Mouse (Mus musculus): Measurements from ENCODE around the gene Hhat. TPM values are rescaled to one million over a fixed set of nuclear protein-coding genes. Genes with fewer than 3 reads are reported as not detected.

Hhat gene
- polyA plus RNA-seq, 1 experiment from 2014 or later = 6.5 TPM

- Histone ChIP-seq H3K36me3 (no peaks in the 10 kb centered on the region), H3K4me1 (no peaks in the 10 kb centered on the region), H3K27ac (replicated peaks) (no peak overlapping the region), H3K9ac (replicated peaks) (no peak overlapping the region), H3K4me3 (no peak overlapping the region), H3K9me3 (no peaks in the 10 kb centered on the region), H3K27me3 (no peaks in the 10 kb centered on the region), H3K4me2 (replicated peaks) (no peak overlapping the region)
- ATAC-seq (ENCODE audit: low FRiP score, low read depth) = no peak
- WGBS = 42% methylated on average over 5 of the region's 5 CpGs
These were observed 48.9 kb downstream of the Hhat start for GRCm38 (mm10) chr1:192722147-192722546.

GRCm38 (mm10) chr1:192720156-192720555 is 50.9 kb downstream of the Hhat start:
- H3K27ac ChIP-seq (replicated peaks) = no peak overlapping the region
- no peaks in the 10 kb centered on the region for H3K36me3 ChIP-seq
- 79% methylated on average over 10 of the region's 10 CpGs for WGBS
- no peak overlapping the region for H3K4me2 ChIP-seq (replicated peaks)
- no peaks in the 10 kb centered on the region for H3K4me1 ChIP-seq
- ATAC-seq (ENCODE audit: low FRiP score, low read depth) = no peak
- no peak overlapping the region for H3K9ac ChIP-seq (replicated peaks)
- no peaks in the 10 kb centered on the region for H3K27me3 ChIP-seq
- no peaks in the 10 kb centered on the region for H3K9me3 ChIP-seq
- H3K4me3 ChIP-seq = no peak overlapping the region

GRCm38 (mm10) chr1:192711779-192712348 is 59.2 kb downstream of the Hhat start:
- Histone ChIP-seq H3K36me3 (no peaks in the 10 kb centered on the region), H3K27me3 (no peaks in the 10 kb centered on the region)

GRCm38 (mm10) chr1:192700339-192701073 is 70.5 kb downstream of the Hhat start:
- no peaks in the 10 kb centered on the region for H3K4me1 ChIP-seq
- no peak overlapping the region for H3K4me3 ChIP-seq
- no peak for ATAC-seq (ENCODE audit: low FRiP score, low read depth)
- no peaks in the 10 kb centered on the region for H3K27me3 ChIP-seq
- H3K36me3 ChIP-seq = no peaks in the 10 kb centered on the region
- H3K27ac ChIP-seq (replicated peaks) = no peak overlapping the region
- WGBS = 88% methylated on average over 8 of the region's 8 CpGs
- H3K9ac ChIP-seq (replicated peaks) = no peak overlapping the region
- H3K4me2 ChIP-seq (replicated peaks) = no peak overlapping the region
- peaks cover 6% of the 10 kb centered on the region; the same call in 1 of the 2 replicates for H3K9me3 ChIP-seq

More at GRCm38 (mm10) chr1:192711779-192712348, 59.2 kb downstream of the Hhat start:
- Histone ChIP-seq H3K27ac (replicated peaks) (no peak overlapping the region), H3K9ac (replicated peaks) (no peak overlapping the region), H3K4me2 (replicated peaks) (no peak overlapping the region), H3K9me3 (no peaks in the 10 kb centered on the region), H3K4me1 (no peaks in the 10 kb centered on the region), H3K4me3 (no peak overlapping the region)
- ATAC-seq (ENCODE audit: low FRiP score, low read depth) = no peak
- 29% methylated on average over 3 of the region's 3 CpGs for WGBS

GRCm38 (mm10) chr1:192699101-192699500 is 71.9 kb downstream of the Hhat start:
- Histone ChIP-seq H3K36me3 (no peaks in the 10 kb centered on the region), H3K27me3 (no peaks in the 10 kb centered on the region), H3K9me3 (peaks cover 2% of the 10 kb centered on the region; the same call in 1 of the 2 replicates), H3K4me3 (no peak overlapping the region), H3K4me1 (no peaks in the 10 kb centered on the region), H3K4me2 (replicated peaks) (no peak overlapping the region), H3K27ac (replicated peaks) (no peak overlapping the region), H3K9ac (replicated peaks) (no peak overlapping the region)
- no peak for ATAC-seq (ENCODE audit: low FRiP score, low read depth)

- Histone ChIP-seq H3K4me3 (no peak overlapping the region), H3K36me3 (no peaks in the 10 kb centered on the region), H3K27me3 (no peaks in the 10 kb centered on the region), H3K9me3 (no peaks in the 10 kb centered on the region), H3K9ac (replicated peaks) (no peak overlapping the region), H3K4me2 (replicated peaks) (no peak overlapping the region), H3K4me1 (no peaks in the 10 kb centered on the region), H3K27ac (replicated peaks) (no peak overlapping the region)
- no peak for ATAC-seq (ENCODE audit: low FRiP score, low read depth)
- WGBS = 84% methylated on average over 1 of the region's 1 CpGs
These were observed 74.6 kb downstream of the Hhat start for GRCm38 (mm10) chr1:192696371-192696863.

- no peak overlapping the region for H3K4me3 ChIP-seq
- 94% methylated on average over 10 of the region's 10 CpGs for WGBS
- ATAC-seq (ENCODE audit: low FRiP score, low read depth) = no peak
- no peaks in the 10 kb centered on the region for H3K27me3 ChIP-seq
- H3K4me2 ChIP-seq (replicated peaks) = no peak overlapping the region
- no peaks in the 10 kb centered on the region for H3K9me3 ChIP-seq
- no peak overlapping the region for H3K27ac ChIP-seq (replicated peaks)
- no peaks in the 10 kb centered on the region for H3K4me1 ChIP-seq
- no peaks in the 10 kb centered on the region for H3K36me3 ChIP-seq
- no peak overlapping the region for H3K9ac ChIP-seq (replicated peaks)
These were observed 77.4 kb downstream of the Hhat start for GRCm38 (mm10) chr1:192693644-192694043.

- H3K9ac ChIP-seq (replicated peaks) = no peak overlapping the region
- no peak overlapping the region for H3K27ac ChIP-seq (replicated peaks)
- no peaks in the 10 kb centered on the region for H3K9me3 ChIP-seq
- H3K36me3 ChIP-seq = no peaks in the 10 kb centered on the region
- WGBS = 84% methylated on average over 7 of the region's 7 CpGs
- H3K4me1 ChIP-seq = no peaks in the 10 kb centered on the region
- no peak overlapping the region for H3K4me2 ChIP-seq (replicated peaks)
- H3K4me3 ChIP-seq = no peak overlapping the region
- ATAC-seq (ENCODE audit: low FRiP score, low read depth) = no peak
- no peaks in the 10 kb centered on the region for H3K27me3 ChIP-seq
These were observed 78.0 kb downstream of the Hhat start for GRCm38 (mm10) chr1:192692982-192693381.

GRCm38 (mm10) chr1:192682219-192682951 is 88.6 kb downstream of the Hhat start:
- Histone ChIP-seq H3K27ac (replicated peaks) (0 out of 2 replicates have a peak overlapping the region, but pooled peaks have one; percentile 6), H3K4me1 (peaks cover 11% of the 10 kb centered on the region; the same call in 1 of the 2 replicates), H3K4me3 (no peak overlapping the region), H3K4me2 (replicated peaks) (no peak overlapping the region), H3K9ac (replicated peaks) (no peak overlapping the region), H3K27me3 (no peaks in the 10 kb centered on the region), H3K9me3 (no peaks in the 10 kb centered on the region), H3K36me3 (no peaks in the 10 kb centered on the region)
- WGBS = 79% methylated on average over 4 of the region's 4 CpGs
- ATAC-seq (ENCODE audit: low FRiP score, low read depth) = no peak

GRCm38 (mm10) chr1:192677236-192677635 is 93.8 kb downstream of the Hhat start:
- H3K9me3 ChIP-seq = 0 out of 2 replicates have a peak, but pooled peaks cover 3% of the 10 kb centered on the region
- H3K4me3 ChIP-seq = no peak overlapping the region
- no peaks in the 10 kb centered on the region for H3K27me3 ChIP-seq
- H3K9ac ChIP-seq (replicated peaks) = no peak overlapping the region
- H3K27ac ChIP-seq (replicated peaks) = no peak overlapping the region
- H3K4me2 ChIP-seq (replicated peaks) = no peak overlapping the region
- H3K4me1 ChIP-seq = peaks cover 2% of the 10 kb centered on the region; the same call in 1 of the 2 replicates
- 87% methylated on average over 5 of the region's 5 CpGs for WGBS
- no peak for ATAC-seq (ENCODE audit: low FRiP score, low read depth)
- no peaks in the 10 kb centered on the region; the same call in 1 of the 2 replicates for H3K36me3 ChIP-seq

- H3K36me3 ChIP-seq = no peaks in the 10 kb centered on the region
- no peaks in the 10 kb centered on the region for H3K27me3 ChIP-seq
- H3K4me2 ChIP-seq (replicated peaks) = no peak overlapping the region
- no peak overlapping the region for H3K27ac ChIP-seq (replicated peaks)
- no peak overlapping the region for H3K4me3 ChIP-seq
- WGBS = 63% methylated on average over 4 of the region's 4 CpGs
- H3K9me3 ChIP-seq = no peaks in the 10 kb centered on the region
- no peak for ATAC-seq (ENCODE audit: low FRiP score, low read depth)
- no peaks in the 10 kb centered on the region for H3K4me1 ChIP-seq
- no peak overlapping the region for H3K9ac ChIP-seq (replicated peaks)
These were observed 107.4 kb downstream of the Hhat start for GRCm38 (mm10) chr1:192663608-192664007.

GRCm38 (mm10) chr1:192663092-192663491 is 107.9 kb downstream of the Hhat start:
- H3K9me3 ChIP-seq = no peaks in the 10 kb centered on the region
- H3K27me3 ChIP-seq = no peaks in the 10 kb centered on the region
- no peak for ATAC-seq (ENCODE audit: low FRiP score, low read depth)
- no peak overlapping the region for H3K4me2 ChIP-seq (replicated peaks)
- no peaks in the 10 kb centered on the region for H3K36me3 ChIP-seq
- no peak overlapping the region for H3K4me3 ChIP-seq
- H3K27ac ChIP-seq (replicated peaks) = no peak overlapping the region
- 76% methylated on average over 5 of the region's 5 CpGs for WGBS
- H3K4me1 ChIP-seq = no peaks in the 10 kb centered on the region
- no peak overlapping the region for H3K9ac ChIP-seq (replicated peaks)

Measured in midbrain, embryonic 12.5 days (tissue).